Mouse (Mus musculus) liver, postnatal 0 days (tissue): Measurements from ENCODE around the gene Eefsec. TPM values are rescaled to one million over a fixed set of nuclear protein-coding genes. Genes with fewer than 3 reads are reported as not detected.
A peak's percentile ranks its signal among the peaks of the same experiment; 100 is the strongest.

ENCODE experiments used
- ATAC-seq: fragments of 200-750 bp; cut with Nextera tagmentation; 2 replicates; pipeline ENCODE4 v1.8.0; 2017; ENCODE audit warnings: mild to moderate bottlenecking, moderate library complexity
- DNase-seq: peaks from one replicate; pipeline ENCODE4 v3.0.0-alpha.2; 2016
- H3K27ac ChIP-seq: fragments of 300-500 bp; sonication (generic); 2 replicates; pipeline ENCODE4 v1.5.1; 2014; ENCODE audit warnings: antibody characterized with exemption, moderate library complexity, mild to moderate bottlenecking, low read depth
- H3K27me3 ChIP-seq: fragments of 300-500 bp; sonication (generic); 2 replicates; pipeline ENCODE4 v1.6.1; 2014; ENCODE audit warnings: low read length, control low read depth, mixed read lengths; ENCODE audit not compliant: insufficient read depth
- H3K36me3 ChIP-seq: fragments of 300-500 bp; sonication (generic); replicated peaks from 2 replicates; pipeline ENCODE4 v1.6.1; 2014; ENCODE audit warnings: mild to moderate bottlenecking, control low read depth, low read length, moderate library complexity, mixed read lengths; ENCODE audit not compliant: insufficient read depth
- H3K4me1 ChIP-seq: fragments of 300-500 bp; sonication (generic); 2 replicates; pipeline ENCODE4 v1.6.1; 2014; ENCODE audit warnings: antibody characterized with exemption, mild to moderate bottlenecking, control low read depth; ENCODE audit not compliant: insufficient read depth
- H3K4me2 ChIP-seq: fragments of 300-500 bp; sonication (generic); 2 replicates; pipeline ENCODE4 v1.6.1; 2014; ENCODE audit warnings: low read depth, mild to moderate bottlenecking, low read length, moderate library complexity, mixed read lengths
- H3K4me3 ChIP-seq: fragments of 300-500 bp; sonication (generic); 2 replicates; pipeline ENCODE4 v1.5.1; 2014; ENCODE audit warnings: low read depth, low read length
- H3K9ac ChIP-seq: fragments of 300-500 bp; sonication (generic); replicated peaks from 2 replicates; pipeline ENCODE4 v1.6.1; 2014; ENCODE audit warnings: mild to moderate bottlenecking, moderate library complexity
- H3K9me3 ChIP-seq: fragments of 300-500 bp; sonication (generic); 2 replicates; pipeline ENCODE4 v1.6.1; 2016; ENCODE audit warnings: mild to moderate bottlenecking, control low read depth, low read length, mixed read lengths
- CTCF ChIP-seq: sonication (generic); IDR thresholded peaks from 2 replicates; pipeline ENCODE4 v1.5.1; 2016; ENCODE audit warnings: antibody characterized with exemption, low read depth
- EP300 ChIP-seq: IDR thresholded peaks from 2 replicates; pipeline ENCODE4 v1.6.1; 2016; ENCODE audit warnings: antibody characterized with exemption, low read depth, mild to moderate bottlenecking
- WGBS: fragments of 180-500 bp; shearing (Covaris S2); extraction: QIAGEN DNeasy Blood & Tissue Kit; methylation state at CpG from one replicate; pipeline ENCODE4 v1.1.7; 2014; ENCODE audit not compliant: insufficient replicate concordance; 5-methylcytosine and 5-hydroxymethylcytosine counted together
- polyA plus RNA-seq: library from polyadenylated mRNA; unstranded; fragments of >200 nt; fragmentation: Nextera tagmentation; extraction: Ambion mirVana; gene quantifications from 2 replicates; pipeline ENCODE4 v1.2.1, GENCODE M21; 2015

Gene Eefsec
- polyA plus RNA-seq, 1 experiment from 2014 or later = 19.1 TPM

DNA sequence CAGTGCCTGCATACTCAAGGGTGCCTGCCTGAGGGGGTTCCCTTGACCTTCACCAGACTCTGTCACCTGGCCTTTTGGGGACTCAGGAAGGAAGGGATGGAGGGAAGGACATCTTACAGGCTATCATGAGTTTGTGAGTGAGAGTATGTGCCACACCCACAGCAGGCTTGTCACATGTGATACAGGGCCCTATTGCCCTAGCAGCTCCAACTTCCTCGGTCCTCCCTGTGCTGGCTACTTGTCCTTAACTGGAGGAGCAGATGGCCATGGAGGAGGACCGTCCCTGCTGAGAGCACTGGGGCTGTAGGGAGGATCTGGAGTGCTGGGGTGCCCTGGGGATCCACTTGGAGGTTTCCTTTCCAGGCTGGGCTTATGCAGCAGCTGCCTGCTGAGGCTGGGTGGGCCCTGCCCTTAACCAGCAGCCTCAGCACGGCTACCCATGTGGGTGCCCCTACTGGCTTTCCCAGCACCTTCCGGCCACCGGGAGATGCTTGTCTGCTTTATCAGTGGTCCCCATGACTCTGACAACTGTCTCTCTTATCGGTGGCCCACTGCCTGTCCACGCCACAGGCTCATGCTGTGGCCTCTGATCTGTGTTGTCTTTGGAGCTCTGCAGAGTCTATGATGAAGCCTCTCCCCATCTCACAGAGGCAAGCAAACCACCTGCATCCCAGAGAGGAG is 194.4 kb downstream of the Eefsec start:
- H3K4me1 ChIP-seq = peaks cover 40% of the 10 kb centered on the region
- no peak overlapping the region for H3K4me3 ChIP-seq
- DNase-seq = no peak
- WGBS = 52% methylated on average over 7 of the region's 7 CpGs
- H3K27ac ChIP-seq = no peak overlapping the region
- no peaks in the 10 kb centered on the region for H3K9me3 ChIP-seq
- TF ChIP-seq EP300 (peak; percentile 73), CTCF (no peak)
- ATAC-seq = 0 out of 2 replicates have a peak, but pooled peaks have one; percentile 5
- no peak overlapping the region for H3K4me2 ChIP-seq
- H3K9ac ChIP-seq = no peak overlapping the region
- no peaks in the 10 kb centered on the region for H3K36me3 ChIP-seq
- H3K27me3 ChIP-seq = no peaks in the 10 kb centered on the region

- ATAC-seq (peak; percentile 37), DNase-seq (no peak)
- WGBS = 88% methylated on average over 1 of the region's 1 CpGs
- no peak overlapping the region for H3K4me2 ChIP-seq
- no peaks in the 10 kb centered on the region for H3K36me3 ChIP-seq
- no peaks in the 10 kb centered on the region for H3K9me3 ChIP-seq
- no peaks in the 10 kb centered on the region for H3K27me3 ChIP-seq
- H3K4me1 ChIP-seq = peaks cover 38% of the 10 kb centered on the region
- H3K9ac ChIP-seq = no peak overlapping the region
- TF ChIP-seq EP300 = no peak
- TF ChIP-seq CTCF = no peak
- no peak overlapping the region for H3K4me3 ChIP-seq
- no peak overlapping the region for H3K27ac ChIP-seq
Measured at GRCm38 (mm10) chr6:88251396-88251795, 194.9 kb downstream of the Eefsec start.

- H3K27ac ChIP-seq = no peak overlapping the region
- no peak overlapping the region for H3K4me3 ChIP-seq
- TF ChIP-seq CTCF = no peak
- no peak for TF ChIP-seq EP300
- peak; percentile 67 for DNase-seq
- 81% methylated on average over 1 of the region's 1 CpGs for WGBS
- H3K27me3 ChIP-seq = no peaks in the 10 kb centered on the region
- peaks cover 17% of the 10 kb centered on the region for H3K4me1 ChIP-seq
- H3K36me3 ChIP-seq = no peaks in the 10 kb centered on the region
- H3K9ac ChIP-seq = no peak overlapping the region
- H3K9me3 ChIP-seq = no peaks in the 10 kb centered on the region
- no peak for ATAC-seq
- H3K4me2 ChIP-seq = no peak overlapping the region
Measured at GRCm38 (mm10) chr6:88249231-88249630, 197.1 kb downstream of the Eefsec start.

DNA sequence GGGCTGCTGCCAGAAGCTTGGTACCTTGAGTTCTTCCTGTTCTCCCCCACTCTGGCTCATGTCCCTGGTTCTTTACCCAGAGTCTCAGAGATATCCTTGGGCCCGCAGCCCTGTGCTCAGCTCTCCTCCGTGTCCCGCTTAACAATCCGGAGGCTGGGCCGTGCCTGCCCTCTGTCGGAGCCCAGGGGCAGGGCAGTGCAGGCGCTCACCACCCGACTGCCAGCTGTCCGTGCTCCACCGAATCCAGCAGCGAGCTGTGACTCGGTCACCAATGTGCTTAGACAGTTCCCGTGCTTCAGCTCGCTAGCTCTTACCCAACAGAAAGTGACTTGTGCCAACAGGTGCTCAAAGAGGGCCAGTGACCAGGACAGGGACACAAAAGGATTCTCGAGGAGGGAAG is 203.7 kb downstream of the Eefsec start:
- Histone ChIP-seq H3K4me2 (no peak overlapping the region), H3K4me3 (no peak overlapping the region), H3K36me3 (no peaks in the 10 kb centered on the region), H3K27ac (no peak overlapping the region), H3K9me3 (no peaks in the 10 kb centered on the region), H3K4me1 (no peaks in the 10 kb centered on the region), H3K9ac (no peak overlapping the region), H3K27me3 (no peaks in the 10 kb centered on the region)
- ATAC-seq (peak; percentile 84), DNase-seq (peak; percentile 75)
- WGBS = 2% methylated on average over 15 of the region's 15 CpGs
- TF ChIP-seq EP300 (no peak), CTCF (peak; percentile 83)

DNA sequence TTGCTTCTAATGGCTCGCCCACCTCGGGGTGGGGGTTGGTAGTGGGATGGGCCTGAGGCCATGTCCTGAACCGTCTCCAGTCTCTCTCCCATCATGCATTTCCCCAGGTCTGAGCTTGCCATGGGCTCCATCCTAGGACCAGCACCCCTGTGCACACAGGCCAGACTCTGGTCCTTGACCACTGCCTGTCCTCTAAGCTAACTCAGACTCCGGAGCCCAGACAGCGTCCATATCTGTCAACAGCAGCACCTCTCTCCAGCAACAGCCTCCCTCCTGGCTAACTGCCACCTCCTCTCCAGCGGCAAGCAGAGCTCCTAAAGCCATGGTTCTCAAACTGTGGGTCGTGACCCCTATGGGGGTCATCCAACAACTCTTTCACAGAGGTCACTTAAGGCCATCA is 209.8 kb downstream of the Eefsec start:
- H3K4me2 ChIP-seq = no peak overlapping the region
- H3K36me3 ChIP-seq = no peaks in the 10 kb centered on the region
- H3K27me3 ChIP-seq = peaks cover 23% of the 10 kb centered on the region
- H3K27ac ChIP-seq = no peak overlapping the region
- ATAC-seq (no peak), DNase-seq (no peak)
- 28% methylated on average over 7 of the region's 7 CpGs for WGBS
- no peak overlapping the region for H3K9ac ChIP-seq
- TF ChIP-seq CTCF (no peak), EP300 (no peak)
- H3K9me3 ChIP-seq = no peaks in the 10 kb centered on the region
- H3K4me1 ChIP-seq = peaks cover 3% of the 10 kb centered on the region; the same call in 1 of the 2 replicates
- H3K4me3 ChIP-seq = no peak overlapping the region

GRCm38 (mm10) chr6:88235983-88236382 is 210.4 kb downstream of the Eefsec start:
- H3K27me3 ChIP-seq = peaks cover 23% of the 10 kb centered on the region
- no peak overlapping the region for H3K4me3 ChIP-seq
- no peak overlapping the region for H3K27ac ChIP-seq
- H3K9ac ChIP-seq = no peak overlapping the region
- no peaks in the 10 kb centered on the region for H3K9me3 ChIP-seq
- H3K4me1 ChIP-seq = peaks cover 3% of the 10 kb centered on the region; the same call in 1 of the 2 replicates
- 15% methylated on average over 17 of the region's 17 CpGs for WGBS
- no peak overlapping the region for H3K4me2 ChIP-seq
- no peaks in the 10 kb centered on the region for H3K36me3 ChIP-seq
- TF ChIP-seq EP300 (no peak), CTCF (no peak)
- no peak for DNase-seq
- no peak for ATAC-seq

- H3K27me3 ChIP-seq = peaks cover 23% of the 10 kb centered on the region
- 40% methylated on average over 8 of the region's 8 CpGs for WGBS
Measured at GRCm38 (mm10) chr6:88235461-88235860, 210.9 kb downstream of the Eefsec start.

More at GRCm38 (mm10) chr6:88235461-88235860, 210.9 kb downstream of the Eefsec start:
- ATAC-seq = no peak
- Histone ChIP-seq H3K9ac (no peak overlapping the region), H3K9me3 (no peaks in the 10 kb centered on the region), H3K36me3 (no peaks in the 10 kb centered on the region), H3K4me3 (no peak overlapping the region), H3K4me1 (peaks cover 3% of the 10 kb centered on the region; the same call in 1 of the 2 replicates), H3K4me2 (no peak overlapping the region), H3K27ac (no peak overlapping the region)
- TF ChIP-seq EP300 = no peak
- TF ChIP-seq CTCF = no peak
- DNase-seq = no peak
